Mouse (Mus musculus) urinary bladder, adult 2 months (tissue): ENCODE results near the gene Zfp472. TPM values are rescaled to one million over a fixed set of nuclear protein-coding genes. Genes with fewer than 3 reads are reported as not detected.
"Not testable (repeated sequence)": the region's sequence is repeated elsewhere in the genome, so short reads cannot be mapped to it uniquely, and the experiment has no call there.

Experiments
- DNase-seq: peaks from one replicate; pipeline ENCODE4 v3.0.0; 2022; ENCODE audit warnings: low spot score
- polyA plus RNA-seq: library from polyadenylated mRNA; depleted of rRNA; stranded (reverse); fragments of >200 nt; gene quantifications from 2 replicates; pipeline ENCODE4 v1.2.3, GENCODE M21; 2012; rRNA removed

Gene Zfp472
- polyA plus RNA-seq, 1 experiment: 6.5 TPM

GRCm38 (mm10) chr17:33008337-33008736 is 42.7 kb downstream of the Zfp472 start:
- no peak for DNase-seq

- not testable (repeated sequence) for DNase-seq
These were observed 54.8 kb downstream of the Zfp472 start for GRCm38 (mm10) chr17:33020434-33020833.

Other genes with a start within 250 kb of the Zfp472 start
- 20.1 and 22.0 TPM in 2 replicates for gene Zfp871, start 177.5 kb upstream of the Zfp472 start, polyA plus RNA-seq
- 4.5 and 5.2 TPM in 2 replicates for gene Zfp811, start 155.9 kb upstream of the Zfp472 start, polyA plus RNA-seq
- 5.5 and 7.2 TPM in 2 replicates for gene Zfp799, start 135.6 kb upstream of the Zfp472 start, polyA plus RNA-seq
- 3.6 and 4.8 TPM in 2 replicates for gene Zfp870, start 74.2 kb upstream of the Zfp472 start, polyA plus RNA-seq
- gene Cyp4f14, start 48.5 kb upstream of the Zfp472 start, polyA plus RNA-seq: 0.10 and 0.12 TPM in 2 replicates
- 66.3 and 73.1 TPM in 2 replicates for gene Cyp4f13, start 18.4 kb upstream of the Zfp472 start, polyA plus RNA-seq
- gene Zfp952, start 27.3 kb downstream of the Zfp472 start, polyA plus RNA-seq: 8.0 and 8.6 TPM in 2 replicates
- gene Zfp763, start 67.6 kb downstream of the Zfp472 start, polyA plus RNA-seq: 4.9 and 5.1 TPM in 2 replicates
- not detected in 2 replicates for gene 4921501E09Rik, start 102.2 kb downstream of the Zfp472 start, polyA plus RNA-seq
- gene Zfp563, start 123.5 kb downstream of the Zfp472 start, polyA plus RNA-seq: 4.7 and 5.5 TPM in 2 replicates
- gene Morc2b, start 173.9 kb downstream of the Zfp472 start, polyA plus RNA-seq: 0.04 and 0.07 TPM in 2 replicates
- not detected in 2 replicates for gene Olfr55, start 202.6 kb downstream of the Zfp472 start, polyA plus RNA-seq
- not detected in 2 replicates for gene Olfr239, start 225.5 kb downstream of the Zfp472 start, polyA plus RNA-seq